Mouse (Mus musculus) intestine, postnatal 0 days (tissue): Measurements from ENCODE around the gene Uqcr11. TPM values are rescaled to one million over a fixed set of nuclear protein-coding genes. Genes with fewer than 3 reads are reported as not detected.

ENCODE experiments used
- ATAC-seq: fragments of 200-750 bp; cut with Nextera tagmentation; 2 replicates; pipeline ENCODE4 v1.8.0; 2017; ENCODE audit warnings: mild to moderate bottlenecking, moderate TSS enrichment, moderate library complexity
- H3K27ac ChIP-seq: fragments of 300-500 bp; sonication (generic); 2 replicates; pipeline ENCODE4 v1.5.1; 2014; ENCODE audit warnings: mild to moderate bottlenecking, low read depth, low read length, moderate library complexity
- H3K27me3 ChIP-seq: fragments of 300-500 bp; sonication (generic); replicated peaks from 2 replicates; pipeline ENCODE4 v1.6.1; 2014; ENCODE audit warnings: low read length, mixed read lengths; ENCODE audit not compliant: control insufficient read depth, insufficient read depth
- H3K36me3 ChIP-seq: fragments of 300-500 bp; sonication (generic); 2 replicates; pipeline ENCODE4 v1.6.1; 2014; ENCODE audit warnings: mild to moderate bottlenecking, moderate library complexity; ENCODE audit not compliant: control insufficient read depth, insufficient read depth
- H3K4me1 ChIP-seq: fragments of 300-500 bp; sonication (generic); replicated peaks from 2 replicates; pipeline ENCODE4 v1.6.1; 2014; ENCODE audit warnings: antibody characterized with exemption, low read length, mixed read lengths; ENCODE audit not compliant: control insufficient read depth, insufficient read depth
- H3K4me2 ChIP-seq: fragments of 300-500 bp; sonication (generic); replicated peaks from 2 replicates; pipeline ENCODE4 v1.6.1; 2014; ENCODE audit warnings: low read depth, mild to moderate bottlenecking, moderate library complexity
- H3K4me3 ChIP-seq: fragments of 300-500 bp; sonication (generic); 2 replicates; pipeline ENCODE4 v1.5.1; 2014; ENCODE audit warnings: low read depth, low read length
- H3K9ac ChIP-seq: fragments of 300-500 bp; sonication (generic); 2 replicates; pipeline ENCODE4 v1.6.1; 2014; ENCODE audit warnings: mild to moderate bottlenecking, low read depth, low read length
- H3K9me3 ChIP-seq: fragments of 300-500 bp; sonication (generic); 2 replicates; pipeline ENCODE4 v1.6.1; 2016; ENCODE audit warnings: mixed run types; ENCODE audit not compliant: control insufficient read depth
- CTCF ChIP-seq: sonication (generic); IDR thresholded peaks from 2 replicates; pipeline ENCODE4 v1.5.1; 2016; ENCODE audit warnings: low read depth, mild to moderate bottlenecking, control low read depth, antibody characterized with exemption, moderate library complexity
- WGBS: fragments of 180-500 bp; shearing (Covaris S2); extraction: QIAGEN DNeasy Blood & Tissue Kit; methylation state at CpG from one replicate; pipeline ENCODE4 v1.1.7; 2014; 5-methylcytosine and 5-hydroxymethylcytosine counted together
- polyA plus RNA-seq: library from polyadenylated mRNA; unstranded; fragments of >200 nt; fragmentation: Nextera tagmentation; extraction: Ambion mirVana; gene quantifications from 2 replicates; pipeline ENCODE4 v1.2.1, GENCODE M21; 2015

Gene Uqcr11
- polyA plus RNA-seq, 1 experiment from 2014 or later, result 1,082 TPM

DNA sequence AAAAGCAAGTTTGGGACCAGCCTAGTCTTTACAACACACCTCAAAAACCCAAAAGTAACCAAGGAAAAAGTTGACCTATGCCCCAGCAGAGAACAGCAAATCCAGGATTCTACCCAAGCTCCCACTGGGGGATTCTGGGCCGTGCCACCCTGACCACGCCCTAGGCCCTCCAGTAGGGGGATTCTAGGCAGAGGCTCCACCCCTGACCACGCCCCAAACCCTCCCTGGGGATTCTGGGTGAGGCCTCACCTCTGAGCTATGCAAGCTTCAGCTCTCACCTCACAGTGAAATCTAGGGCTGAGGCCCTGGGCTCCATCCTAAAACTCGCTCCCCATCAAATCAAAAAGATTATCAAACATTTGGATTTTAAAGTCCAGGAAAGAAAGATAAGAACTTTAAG lies 16.9 kb upstream of the Uqcr11 start:
- no peaks in the 10 kb centered on the region for H3K9me3 ChIP-seq
- H3K36me3 ChIP-seq, result peaks cover 67% of the 10 kb centered on the region
- ATAC-seq, result no peak
- H3K4me3 ChIP-seq, result no peak overlapping the region
- no peak for TF ChIP-seq CTCF
- no peaks in the 10 kb centered on the region for H3K27me3 ChIP-seq
- peak overlapping the region; percentile 28; the same call in 1 of the 2 replicates for H3K27ac ChIP-seq
- 0 out of 2 replicates have a peak, but pooled peaks cover 9% of the 10 kb centered on the region for H3K4me1 ChIP-seq
- no peak overlapping the region for H3K9ac ChIP-seq
- WGBS, result 25% methylated on average over 4 of the region's 4 CpGs
- no peak overlapping the region for H3K4me2 ChIP-seq

DNA sequence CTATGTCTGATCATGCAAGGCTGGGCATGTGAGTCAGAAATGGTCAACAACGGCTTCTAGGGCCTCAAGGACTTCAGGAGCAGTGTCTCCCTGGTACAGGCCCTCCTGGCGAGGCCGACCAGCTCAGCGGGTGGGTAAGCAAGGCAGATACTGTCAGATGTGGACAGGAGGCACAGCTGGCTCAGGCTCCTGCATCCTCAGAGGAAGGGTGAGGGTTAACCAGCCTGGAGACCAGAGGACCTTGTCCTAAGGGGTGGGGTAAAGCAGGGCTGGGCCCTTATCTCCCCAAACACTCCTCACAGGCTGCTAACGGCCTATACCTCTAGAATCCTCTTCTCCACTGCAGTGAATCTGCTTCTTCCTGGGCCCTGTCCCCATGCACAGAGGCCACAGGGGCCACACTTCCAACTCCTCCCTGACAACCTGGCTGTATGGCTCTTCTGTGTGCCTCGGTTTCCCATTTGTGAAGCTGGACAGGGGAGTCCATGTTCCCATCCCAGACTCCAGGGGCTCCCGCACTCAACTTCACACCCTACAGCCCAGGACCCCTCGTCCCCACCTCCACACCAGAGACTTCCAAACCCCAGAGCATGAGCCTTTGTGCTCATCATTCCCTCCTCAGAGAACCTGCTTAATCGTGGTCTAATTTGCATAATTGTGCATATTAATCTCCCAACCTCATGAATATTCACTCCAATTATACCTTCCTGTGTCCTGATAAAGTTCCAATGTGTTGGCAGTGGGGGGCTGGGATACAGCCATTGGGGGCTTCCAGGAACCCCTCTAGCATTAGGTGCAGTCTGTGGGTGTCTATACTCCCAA lies 15.2 kb upstream of the Uqcr11 start:
- H3K36me3 ChIP-seq, result peaks cover 67% of the 10 kb centered on the region
- H3K27ac ChIP-seq, result peak overlapping the region; percentile 76; the same call in 1 of the 2 replicates
- H3K4me3 ChIP-seq, result no peak overlapping the region
- peak; percentile 56 for ATAC-seq
- H3K4me2 ChIP-seq, result peak overlapping the region; percentile 44
- H3K27me3 ChIP-seq, result no peaks in the 10 kb centered on the region
- TF ChIP-seq CTCF, result no peak
- H3K9ac ChIP-seq, result no peak overlapping the region
- no peaks in the 10 kb centered on the region for H3K9me3 ChIP-seq
- H3K4me1 ChIP-seq, result 0 out of 2 replicates have a peak, but pooled peaks cover 9% of the 10 kb centered on the region
- 57% methylated on average over 8 of the region's 9 CpGs for WGBS

DNA sequence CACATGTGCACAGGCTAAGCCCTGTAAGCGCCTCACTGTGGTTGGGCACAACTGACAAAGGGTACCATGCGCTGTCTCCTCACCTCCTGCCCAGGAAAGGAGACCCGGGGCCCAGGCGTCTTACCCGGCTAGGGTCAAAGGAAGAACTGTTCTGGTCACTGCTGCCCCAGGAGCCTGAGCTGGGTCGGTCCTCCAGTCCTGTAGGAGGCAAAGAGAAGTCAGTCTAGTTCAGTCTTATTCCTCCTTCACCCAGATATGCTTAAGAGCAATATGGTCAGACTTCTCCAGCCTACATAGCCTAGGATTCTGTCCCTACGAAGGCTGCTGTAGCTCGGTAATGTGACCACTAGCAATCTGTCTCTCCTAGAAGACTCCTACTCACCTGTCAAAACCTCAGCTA lies 14.6 kb upstream of the Uqcr11 start:
- Histone ChIP-seq H3K4me3 (no peak overlapping the region), H3K27me3 (no peaks in the 10 kb centered on the region), H3K27ac (peak overlapping the region; percentile 76; the same call in 1 of the 2 replicates), H3K36me3 (peaks cover 67% of the 10 kb centered on the region), H3K4me2 (no peak overlapping the region; the same call in 1 of the 2 replicates), H3K9me3 (no peaks in the 10 kb centered on the region), H3K9ac (no peak overlapping the region), H3K4me1 (0 out of 2 replicates have a peak, but pooled peaks cover 9% of the 10 kb centered on the region)
- WGBS, result 87% methylated on average over 8 of the region's 8 CpGs
- ATAC-seq, result no peak
- TF ChIP-seq CTCF, result no peak

DNA sequence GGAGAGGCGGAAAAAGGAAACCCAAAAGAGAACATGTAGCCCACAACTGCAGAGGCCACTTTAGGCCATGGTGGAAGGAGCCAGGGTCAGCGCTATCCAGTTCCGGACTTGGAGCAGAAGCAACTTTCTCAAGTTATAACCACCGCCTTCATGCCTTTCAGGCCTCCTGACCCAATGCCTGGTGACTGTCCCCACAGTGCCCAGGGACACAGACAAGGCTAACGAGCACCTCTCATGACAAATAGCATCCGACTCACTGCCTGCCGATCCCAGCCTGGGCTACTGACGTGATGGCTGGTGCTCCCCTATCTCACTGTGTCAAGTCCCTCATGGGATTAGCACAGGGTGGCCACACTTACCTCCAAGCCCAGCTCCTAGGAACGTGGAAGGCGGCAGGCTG lies 14.1 kb upstream of the Uqcr11 start:
- Histone ChIP-seq H3K4me1 (0 out of 2 replicates have a peak, but pooled peaks cover 9% of the 10 kb centered on the region), H3K36me3 (peaks cover 67% of the 10 kb centered on the region), H3K27ac (peak overlapping the region; percentile 76), H3K27me3 (no peaks in the 10 kb centered on the region), H3K9ac (no peak overlapping the region), H3K4me3 (no peak overlapping the region), H3K4me2 (no peak overlapping the region), H3K9me3 (no peaks in the 10 kb centered on the region)
- no peak for ATAC-seq
- TF ChIP-seq CTCF, result no peak
- WGBS, result 83% methylated on average over 10 of the region's 10 CpGs

DNA sequence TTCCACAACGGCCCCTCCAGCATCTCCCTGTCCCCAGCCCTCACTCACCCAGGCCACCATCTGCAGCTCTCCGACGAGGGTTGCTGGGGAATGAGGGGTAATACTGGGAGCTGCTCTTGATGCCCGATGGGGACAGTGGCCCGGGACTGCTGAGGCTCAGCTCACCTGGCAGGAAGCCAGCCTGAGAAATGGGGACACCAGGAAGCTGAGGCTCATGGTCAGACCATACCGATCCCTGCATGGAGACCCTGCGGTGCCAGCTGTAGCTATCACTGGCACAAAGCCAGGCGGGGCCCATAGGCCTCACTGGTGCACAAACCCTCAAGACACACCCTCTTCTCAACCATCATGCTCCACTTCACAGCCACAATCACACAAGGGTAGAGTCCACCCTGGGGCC lies 12.8 kb upstream of the Uqcr11 start:
- no peaks in the 10 kb centered on the region for H3K9me3 ChIP-seq
- ATAC-seq, result peak; percentile 58
- no peaks in the 10 kb centered on the region for H3K27me3 ChIP-seq
- peaks cover 67% of the 10 kb centered on the region for H3K36me3 ChIP-seq
- H3K4me3 ChIP-seq, result no peak overlapping the region
- H3K27ac ChIP-seq, result peak overlapping the region; percentile 76
- H3K4me2 ChIP-seq, result peak overlapping the region; percentile 52
- 47% methylated on average over 8 of the region's 8 CpGs for WGBS
- no peak for TF ChIP-seq CTCF
- H3K9ac ChIP-seq, result no peak overlapping the region
- 0 out of 2 replicates have a peak, but pooled peaks cover 9% of the 10 kb centered on the region for H3K4me1 ChIP-seq

DNA sequence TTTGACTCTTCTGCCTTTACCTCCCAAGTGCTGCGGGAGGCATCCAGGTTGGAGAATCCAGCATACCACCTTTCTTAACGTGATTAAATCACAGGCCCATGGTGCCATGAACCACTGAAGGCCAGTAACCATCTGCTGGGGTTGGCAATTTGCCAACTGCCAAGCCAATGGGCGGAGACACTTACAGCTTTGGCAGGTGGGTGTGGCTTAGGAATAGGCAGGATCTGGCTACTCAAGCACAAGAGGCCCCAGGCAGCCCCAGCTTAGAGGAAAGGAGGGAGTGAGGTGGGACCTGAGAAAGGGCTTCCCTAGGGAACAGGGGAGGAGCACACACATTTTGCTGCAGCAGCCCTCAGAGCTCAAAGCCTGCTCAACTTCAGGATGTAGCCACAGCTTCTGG lies 11.7 kb upstream of the Uqcr11 start:
- peaks cover 74% of the 10 kb centered on the region for H3K36me3 ChIP-seq
- no peak overlapping the region; the same call in 1 of the 2 replicates for H3K4me3 ChIP-seq
- TF ChIP-seq CTCF, result no peak
- peak overlapping the region; percentile 52 for H3K4me2 ChIP-seq
- no peaks in the 10 kb centered on the region for H3K27me3 ChIP-seq
- H3K9ac ChIP-seq, result peak overlapping the region; percentile 17; the same call in 1 of the 2 replicates
- H3K4me1 ChIP-seq, result peaks cover 9% of the 10 kb centered on the region; the same call in 1 of the 2 replicates
- no peaks in the 10 kb centered on the region for H3K9me3 ChIP-seq
- H3K27ac ChIP-seq, result peak overlapping the region; percentile 76
- 27% methylated on average over 3 of the region's 3 CpGs for WGBS
- peak; percentile 29 for ATAC-seq
